Mouse (Mus musculus) adrenal gland, postnatal 10 days (tissue): Measurements from ENCODE around the gene Nubp2. TPM values are rescaled to one million over a fixed set of nuclear protein-coding genes. Genes with fewer than 3 reads are reported as not detected.
A peak's percentile ranks its signal among the peaks of the same experiment; 100 is the strongest.

ENCODE experiments used
- DNase-seq: peaks from one replicate; pipeline ENCODE4 v3.0.0; 2021; ENCODE audit warnings: mixed read lengths
- total RNA-seq, 2 experiments: library from RNA; stranded (reverse); gene quantifications; 2 replicates each; pipeline ENCODE4 v1.2.3; 2021

The Nubp2 gene
- total RNA-seq, 2 experiments from 2014 or later = 42.2 to 43.7 TPM

DNA sequence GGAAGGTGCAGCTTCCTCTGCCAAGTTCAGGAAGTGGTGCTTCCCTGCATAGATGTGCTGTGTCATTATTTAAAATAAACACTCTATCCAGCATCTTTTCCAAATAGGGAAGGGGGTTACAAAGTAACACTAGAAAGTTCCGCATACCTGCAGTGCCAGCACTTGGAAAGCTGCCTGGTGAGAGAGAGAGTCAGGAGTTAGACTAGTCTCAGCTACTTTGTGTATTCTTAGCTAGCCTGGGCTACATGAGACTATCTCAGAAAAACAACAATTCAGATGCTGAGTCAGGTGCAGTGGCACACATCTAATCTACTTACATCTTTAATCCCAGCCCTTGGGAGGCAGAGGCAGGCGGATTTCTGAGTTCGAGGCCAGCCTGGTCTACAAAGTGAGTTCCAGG, 24.4 kb downstream of the Nubp2 start:
- DNase-seq = no peak

DNA sequence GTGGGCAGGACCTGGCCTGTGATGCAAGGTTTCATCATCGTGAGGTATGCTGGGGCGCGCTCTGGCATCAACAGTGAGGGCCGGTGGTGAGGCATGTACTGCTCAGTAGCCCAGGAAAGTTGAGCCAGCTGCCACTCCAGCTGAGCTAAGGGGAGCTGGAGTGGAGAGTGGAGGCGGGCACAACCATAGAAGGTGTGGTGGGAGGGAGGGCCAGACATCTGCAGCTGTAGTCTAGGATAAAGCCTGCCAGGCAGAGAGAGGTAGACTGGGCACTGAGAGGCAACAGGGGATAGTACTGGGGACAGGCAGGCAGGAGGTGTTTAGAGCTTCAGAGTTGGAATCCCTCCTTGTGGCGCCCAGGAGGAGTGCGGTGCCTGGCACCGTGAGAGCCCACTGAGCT, 26.1 kb downstream of the Nubp2 start:
- DNase-seq = no peak

DNA sequence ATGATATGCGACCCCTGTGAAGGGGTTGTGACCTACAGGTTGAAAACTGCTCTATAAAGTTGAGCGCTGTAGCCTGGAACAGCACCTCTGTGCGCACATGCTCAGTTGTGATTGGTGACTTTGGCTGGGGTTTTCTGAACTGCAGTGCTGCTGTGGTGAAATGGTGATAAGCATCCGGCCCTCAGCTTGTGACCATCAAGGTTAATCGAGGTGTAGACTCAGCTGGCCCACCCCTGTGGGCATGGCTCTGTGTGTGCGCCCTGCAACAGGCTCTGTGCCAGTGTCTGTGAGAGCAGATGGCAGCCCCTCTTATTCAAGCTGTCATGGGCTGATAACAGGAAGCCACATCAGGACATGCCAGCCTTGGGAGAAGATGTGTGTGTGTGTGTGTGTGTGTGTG, 27.2 kb downstream of the Nubp2 start:
- DNase-seq = no peak

DNA sequence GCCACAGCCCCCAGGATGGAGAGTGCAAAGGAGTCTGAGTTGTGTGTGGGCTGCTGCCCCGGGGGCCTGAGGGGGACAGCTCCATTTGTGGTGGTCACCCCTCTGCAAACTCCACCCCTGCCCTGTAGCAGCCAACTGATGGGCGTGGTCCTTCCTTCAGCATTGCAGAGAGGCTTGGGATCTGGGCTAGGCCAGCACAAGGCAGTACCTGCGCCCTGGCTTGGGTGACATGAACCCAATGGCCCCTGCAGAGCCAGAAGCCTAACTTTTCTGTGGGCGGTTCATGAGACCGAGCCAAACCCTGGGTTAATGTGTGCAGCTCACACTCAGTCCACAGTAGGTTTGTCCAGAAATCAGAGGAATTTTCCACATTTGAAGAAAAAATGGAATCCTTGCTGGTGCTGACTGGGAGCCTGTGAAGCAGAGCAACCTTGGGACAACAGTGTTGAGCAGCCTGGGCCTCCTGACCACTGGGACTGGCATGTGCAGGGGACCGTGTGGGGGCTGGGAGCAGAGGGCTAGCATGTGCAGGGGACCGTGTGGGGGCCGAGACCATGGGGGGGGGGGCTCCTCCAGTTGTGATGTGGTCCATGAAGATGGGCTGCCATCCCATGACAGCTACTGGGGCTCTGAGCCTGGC, 28.2 kb downstream of the Nubp2 start:
- DNase-seq = no peak

DNA sequence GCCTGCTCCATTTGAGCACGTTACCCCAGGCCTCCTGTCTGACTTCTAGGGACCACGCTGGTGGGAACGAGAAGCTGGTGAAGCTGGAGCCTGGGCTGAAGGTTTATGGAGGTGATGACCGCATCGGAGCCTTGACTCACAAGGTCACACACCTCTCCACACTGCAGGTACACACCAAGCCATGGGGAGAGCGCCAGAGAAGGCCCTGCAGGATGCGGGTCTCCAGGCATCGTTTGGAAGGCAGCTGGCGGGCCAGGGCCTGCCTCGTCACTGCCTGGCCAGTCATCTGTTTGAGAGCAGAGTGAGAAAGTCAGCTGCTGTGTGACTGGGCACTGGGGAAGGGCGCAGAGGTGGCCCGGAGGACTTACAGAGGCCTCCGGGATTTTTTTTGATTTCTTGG, 29.6 kb downstream of the Nubp2 start:
- DNase-seq = no peak

DNA sequence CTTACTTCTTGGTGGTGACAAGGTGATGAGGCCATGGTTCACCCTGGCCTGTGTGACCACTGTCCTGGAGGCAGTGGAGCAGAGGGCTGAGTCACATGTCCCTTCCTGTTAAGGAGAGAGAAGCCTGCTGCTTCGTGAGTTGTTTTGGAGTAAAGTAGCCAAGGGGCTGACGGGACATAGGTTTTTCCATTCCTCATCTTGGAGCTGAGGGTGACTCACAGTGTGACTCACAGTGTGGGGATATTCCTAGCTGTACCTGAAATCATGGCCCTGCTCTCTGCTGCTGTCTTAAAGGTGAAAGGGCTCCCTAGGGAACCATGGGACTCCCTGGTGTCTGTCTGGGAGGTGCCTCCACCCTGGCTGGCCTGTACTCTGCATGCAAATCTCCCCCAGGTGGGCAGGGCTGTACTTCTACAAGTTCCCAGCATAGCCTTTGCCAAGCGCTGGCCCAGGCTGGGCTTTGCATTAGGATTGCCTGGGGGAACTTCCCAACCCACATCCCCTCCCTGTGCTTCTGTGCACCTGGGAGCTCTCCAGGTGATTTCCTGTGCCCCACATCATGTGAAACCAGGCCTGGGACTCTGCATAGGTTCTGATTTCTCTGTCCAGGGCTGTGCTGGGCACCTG, 30.2 kb downstream of the Nubp2 start:
- DNase-seq = no peak

DNA sequence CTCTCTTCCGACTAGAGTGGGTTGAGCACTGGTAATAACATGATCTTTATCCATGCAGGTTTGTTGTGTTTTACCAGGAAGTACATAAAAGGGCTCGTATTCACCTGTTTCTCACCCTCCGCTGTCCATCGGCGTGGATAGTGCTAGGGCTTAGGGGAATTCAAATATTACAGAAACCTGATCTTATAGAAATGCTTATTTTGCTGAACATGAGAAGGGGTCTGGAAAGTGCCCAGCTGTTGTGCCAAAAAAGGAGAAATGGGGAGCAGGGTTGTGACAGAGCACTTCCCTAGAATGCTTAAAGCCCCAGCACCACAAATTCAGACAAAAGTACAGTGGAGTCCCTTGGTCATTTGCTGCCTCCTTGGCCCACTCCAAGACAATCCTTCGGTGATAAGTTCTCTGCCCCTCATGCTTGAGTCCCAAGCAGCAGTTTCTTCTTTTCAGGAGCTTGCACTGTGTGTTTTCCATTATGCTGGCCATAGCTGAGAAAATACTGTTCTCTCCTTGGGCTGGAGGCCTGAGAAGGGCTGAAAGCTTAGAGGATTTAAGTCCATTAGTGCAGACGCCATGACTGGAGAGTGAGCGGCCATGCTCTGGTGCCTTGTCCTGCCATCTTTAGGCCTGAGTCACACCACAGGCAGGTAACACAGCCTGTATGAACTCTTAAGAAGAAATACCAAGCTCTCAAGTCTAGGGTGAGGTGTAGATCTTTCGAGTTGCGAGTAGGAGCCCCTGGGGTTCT, 34.6 kb downstream of the Nubp2 start:
- no peak for DNase-seq

DNA sequence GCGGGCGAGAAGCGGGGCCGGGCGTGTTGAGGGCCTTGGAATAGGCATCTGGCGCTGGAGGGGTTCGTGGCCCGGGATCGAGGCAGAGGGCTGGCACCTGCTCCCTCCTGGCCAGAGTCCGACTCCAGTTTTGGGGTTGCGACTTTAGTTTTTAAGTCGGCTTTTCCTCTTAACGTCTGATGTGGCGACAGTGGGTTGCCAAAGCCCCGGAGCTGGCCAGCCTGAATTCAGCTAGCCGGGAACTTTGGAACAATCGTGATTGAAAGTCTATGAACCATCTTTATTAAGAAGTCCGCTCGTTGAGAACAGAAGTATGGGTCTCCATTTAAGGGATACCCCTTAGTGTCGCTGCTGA, 35.4 kb downstream of the Nubp2 start:
- no peak for DNase-seq

DNA sequence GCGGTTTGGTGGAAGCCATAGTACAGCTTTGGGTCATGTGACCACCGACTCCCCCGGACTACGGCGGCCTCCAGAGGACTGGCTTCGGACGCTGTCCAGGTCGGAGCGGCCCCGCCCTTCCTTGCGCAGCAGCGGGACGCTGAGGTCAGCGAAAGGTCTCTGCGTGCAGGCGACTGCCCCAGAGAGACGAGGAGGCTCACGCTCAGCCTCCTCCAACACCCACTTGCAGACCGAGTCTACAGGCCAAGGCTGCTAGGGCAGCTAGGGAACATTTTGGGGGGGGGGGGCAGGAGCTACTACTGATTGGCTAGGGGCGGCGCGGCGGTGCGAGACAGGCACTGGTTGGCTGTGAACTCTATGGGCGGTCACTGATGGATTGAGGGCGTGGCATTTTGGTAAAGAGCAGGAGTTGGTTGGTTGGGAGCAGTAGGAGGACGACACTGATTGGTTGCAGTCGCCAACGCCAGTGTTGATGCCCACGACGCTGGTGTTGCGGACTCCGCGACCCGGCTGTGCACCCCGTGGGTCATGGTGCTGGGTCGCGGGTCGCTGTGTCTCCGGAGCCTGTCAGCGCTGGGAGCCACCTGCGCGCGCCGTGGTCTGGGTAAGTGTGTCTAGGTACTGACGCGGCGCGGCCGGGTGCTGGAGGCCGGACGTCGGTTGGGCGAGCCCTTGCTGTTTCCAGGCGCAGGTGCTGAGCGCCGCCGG, 35.9 kb downstream of the Nubp2 start, which contains the start of gene Fahd1:
Gene Fahd1, minus strand, starts transcription at position 300 of the 708 bp plus-strand sequence.
- DNase-seq = peak; percentile 94

DNA sequence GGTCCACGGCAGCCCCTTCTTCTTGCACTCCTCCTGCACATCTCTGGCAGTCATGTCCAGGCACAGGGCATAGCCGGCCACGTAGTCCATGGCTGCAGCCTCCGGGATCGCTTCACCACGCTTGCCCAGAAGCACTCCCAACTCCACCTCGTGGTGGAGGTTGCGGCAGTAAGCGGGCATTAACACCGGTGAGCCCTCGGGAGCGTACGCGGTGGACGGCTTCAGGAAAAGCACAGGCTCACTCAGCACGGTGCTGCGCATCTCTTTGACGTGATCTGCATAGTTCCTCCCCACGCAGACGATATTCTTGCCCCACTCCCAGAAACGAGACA, 36.5 kb downstream of the Nubp2 start:
- DNase-seq = no peak

DNA sequence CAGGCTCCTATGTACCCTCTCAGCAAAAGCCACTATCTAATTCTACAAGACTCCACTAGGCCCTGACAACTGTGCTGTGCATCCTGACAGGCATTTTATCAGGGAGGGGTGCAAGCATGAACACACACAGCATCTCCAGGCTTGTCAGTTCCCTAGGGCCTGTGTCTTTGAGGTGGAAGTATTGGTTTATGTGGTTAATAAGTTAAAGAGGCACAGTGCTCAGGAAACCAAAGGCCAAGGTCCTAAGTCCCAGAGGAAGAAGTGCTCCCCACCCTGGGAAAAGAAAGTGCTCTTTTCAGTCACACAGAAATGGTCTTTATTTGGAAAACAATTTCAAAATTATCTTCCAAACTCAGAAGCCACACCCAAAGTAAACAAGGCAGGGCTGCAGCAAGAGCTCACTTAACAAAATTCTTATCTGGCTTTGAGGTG, 37.5 kb downstream of the Nubp2 start:
- DNase-seq = no peak

DNA sequence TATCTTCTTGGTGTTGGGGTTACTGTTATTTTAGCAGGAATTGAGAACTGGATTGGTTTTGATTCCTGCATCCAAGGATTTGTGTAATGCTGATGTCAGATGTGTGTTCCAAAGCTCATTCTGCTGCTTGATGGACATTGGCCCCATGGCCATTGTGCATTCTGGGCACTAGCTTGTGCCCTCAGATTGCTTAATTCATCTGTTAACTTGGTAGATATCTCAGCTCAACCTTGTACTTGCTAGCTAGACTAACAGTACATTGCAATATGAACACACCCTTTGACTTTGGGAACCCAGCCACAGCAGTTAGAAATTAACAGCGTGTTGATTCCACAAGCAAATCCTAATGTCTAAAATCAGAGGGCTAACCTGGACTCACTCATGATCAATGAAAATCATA, 38.8 kb downstream of the Nubp2 start:
- DNase-seq = peak; percentile 11

DNA sequence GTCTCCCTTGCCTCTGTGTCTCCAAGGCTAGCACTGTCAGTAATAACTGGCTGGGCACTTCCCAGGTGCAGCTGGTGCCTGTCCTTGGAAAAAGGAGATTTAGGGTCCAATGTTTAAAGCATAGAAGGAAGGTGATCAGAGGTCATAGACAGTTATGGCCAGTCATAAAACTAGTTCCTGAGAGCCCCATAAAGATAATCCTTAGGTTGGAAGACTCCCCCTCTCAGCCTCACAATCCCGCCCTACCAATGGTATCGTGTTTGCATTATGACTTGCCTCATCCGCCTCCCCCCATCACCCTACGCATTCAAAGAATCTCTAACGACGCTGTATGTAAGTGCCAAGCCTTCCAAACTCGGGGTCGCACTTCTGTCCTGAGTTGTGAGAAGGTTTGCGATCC, 41.6 kb downstream of the Nubp2 start:
- no peak for DNase-seq

DNA sequence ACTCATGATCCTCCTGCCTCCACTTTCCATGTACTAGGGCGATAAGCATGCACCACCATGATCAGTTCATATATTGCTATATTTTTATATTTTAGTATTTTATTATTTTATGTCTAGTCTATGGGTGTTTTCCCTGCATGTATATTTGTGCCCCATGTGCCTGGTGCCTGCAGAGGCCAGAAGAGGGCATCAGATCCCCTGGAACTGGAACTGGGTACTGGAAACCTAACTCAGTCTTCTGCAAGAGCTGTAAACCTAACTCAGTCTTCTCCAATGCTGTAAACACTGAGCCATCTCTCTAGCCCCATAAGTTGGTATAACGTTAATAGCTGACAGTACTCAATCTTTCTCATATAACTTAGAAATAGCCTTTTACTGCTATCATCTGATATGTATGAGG, 43.5 kb downstream of the Nubp2 start:
- DNase-seq = no peak

DNA sequence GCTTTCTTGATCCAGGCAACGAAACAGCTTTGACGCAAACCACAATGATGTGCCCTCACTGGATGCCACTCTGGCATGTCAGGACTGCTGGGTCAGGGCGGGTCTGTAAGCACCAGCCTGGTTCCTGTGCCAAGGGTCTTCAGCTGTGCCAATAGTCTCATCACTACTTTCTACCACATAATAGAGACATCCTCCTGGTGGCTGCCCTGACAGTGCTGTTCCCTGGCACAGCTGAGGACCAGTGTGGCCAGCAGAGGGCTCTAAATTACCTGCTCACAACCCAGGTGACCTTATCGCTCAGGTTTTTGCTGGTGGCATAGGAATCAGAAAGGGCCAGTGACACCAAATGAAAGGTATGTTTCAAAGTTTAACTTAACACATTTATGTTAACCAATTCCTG, 45.0 kb downstream of the Nubp2 start:
- DNase-seq = peak; percentile 22

DNA sequence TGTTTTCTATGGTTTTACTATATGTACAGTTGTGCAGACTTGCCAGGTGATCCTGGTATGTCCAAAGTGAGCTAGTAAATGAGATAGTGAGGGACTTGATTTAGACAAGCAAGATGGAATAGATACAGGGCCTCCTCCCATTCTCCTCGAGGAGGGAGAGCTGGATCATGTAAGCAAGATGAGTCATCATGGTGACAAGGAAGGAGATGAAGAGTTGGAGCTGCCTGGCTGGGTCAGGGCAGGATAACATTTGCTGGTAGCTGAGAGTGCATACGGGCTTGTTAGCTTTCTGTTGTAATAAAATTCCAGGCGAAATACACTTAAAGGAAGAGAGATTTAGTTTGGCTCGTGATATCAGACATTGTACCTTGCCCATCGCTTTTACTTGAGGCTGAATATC, 45.8 kb downstream of the Nubp2 start:
- DNase-seq = no peak

DNA sequence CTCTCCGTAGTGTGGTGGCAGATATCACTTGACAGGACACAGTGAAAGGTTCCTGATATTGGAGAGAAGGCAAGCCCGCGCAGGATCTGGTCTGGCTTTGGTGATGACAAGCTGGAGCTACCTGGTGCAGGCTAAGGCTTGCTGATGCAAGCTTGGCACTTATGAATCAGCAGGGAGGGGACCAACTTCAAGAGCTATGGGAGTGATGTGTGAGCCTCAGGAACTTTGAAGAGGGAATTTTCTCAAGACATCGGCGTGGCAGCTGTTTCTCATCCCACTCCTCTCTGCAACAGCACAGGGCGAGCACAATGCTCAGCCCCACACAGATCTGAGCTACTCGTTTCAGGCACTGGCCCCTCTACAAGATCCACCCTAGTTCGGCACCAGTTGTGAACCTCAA, 46.3 kb downstream of the Nubp2 start, which contains the start of gene Hagh:
Gene Hagh, plus strand, starts transcription at position 302 of the 400 bp plus-strand sequence.
- DNase-seq = no peak

Other genes starting within 250 kb of the Nubp2 start
- gene Slc9a3r2, start 236.0 kb downstream of the Nubp2 start, total RNA-seq = 10 to 100 TPM; 66.9 to 72.8 TPM
- gene Npw, start 227.9 kb downstream of the Nubp2 start, total RNA-seq = not detected
- gene Zfp598, start 216.7 kb downstream of the Nubp2 start, total RNA-seq = 10 to 100 TPM; 38.9 to 42.2 TPM
- 10 to 100 TPM in 1 of 2 experiments, 1 to 10 TPM in 1; 5.8 to 11.7 TPM for gene Syngr3, start 196.4 kb downstream of the Nubp2 start, total RNA-seq
- 10 to 100 TPM; 36.0 to 36.8 TPM for gene Gfer, start 190.2 kb downstream of the Nubp2 start, total RNA-seq
- gene Noxo1, start 190.1 kb downstream of the Nubp2 start, total RNA-seq = 1 to 10 TPM; 4.3 to 6.6 TPM
- 10 to 100 TPM; 39.1 to 39.9 TPM for gene Tbl3, start 178.7 kb downstream of the Nubp2 start, total RNA-seq
- gene Rnf151, start 168.3 kb downstream of the Nubp2 start, total RNA-seq = under 1 TPM in 1 of 2 experiments, not detected in 1; 0.24 TPM
- 100 to 1,000 TPM; 785 to 825 TPM for gene Rps2, start 168.2 kb downstream of the Nubp2 start, total RNA-seq
- gene Ndufb10, start 161.9 kb downstream of the Nubp2 start, total RNA-seq = 100 to 1,000 TPM; 422 to 522 TPM
- 10 to 100 TPM; 12.0 to 51.3 TPM for gene Rpl3l, start 158.5 kb downstream of the Nubp2 start, total RNA-seq
- 10 to 100 TPM; 75.1 to 93.3 TPM for gene Msrb1, start 149.7 kb downstream of the Nubp2 start, total RNA-seq
- 1 to 10 TPM; 1.6 to 2.0 TPM for gene Hs3st6, start 133.4 kb downstream of the Nubp2 start, total RNA-seq
- gene Meiob, start 82.1 kb downstream of the Nubp2 start, total RNA-seq = under 1 TPM; 0.48 to 0.75 TPM
- gene Hagh, start 46.2 kb downstream of the Nubp2 start, total RNA-seq = 100 to 1,000 TPM; 132 to 147 TPM
- 10 to 100 TPM; 43.4 to 52.2 TPM for gene Fahd1, start 36.0 kb downstream of the Nubp2 start, total RNA-seq
- gene Igfals, start 20.4 kb downstream of the Nubp2 start, total RNA-seq = 10 to 100 TPM in 1 of 2 experiments, 1 to 10 TPM in 1; 9.1 to 17.1 TPM
- 10 to 100 TPM; 31.5 to 35.6 TPM for gene Spsb3, start 294 bp upstream of the Nubp2 start, total RNA-seq
- gene Eme2, start 8.7 kb upstream of the Nubp2 start, total RNA-seq = 10 to 100 TPM; 30.2 to 45.4 TPM
- 100 to 1,000 TPM; 123 to 140 TPM for gene Mrps34, start 8.8 kb upstream of the Nubp2 start, total RNA-seq
- gene Nme3, start 10.2 kb upstream of the Nubp2 start, total RNA-seq = 10 to 100 TPM; 43.6 to 51.3 TPM
- 100 to 1,000 TPM in 1 of 2 experiments, 10 to 100 TPM in 1; 63.8 to 110 TPM for gene Mapk8ip3, start 50.6 kb upstream of the Nubp2 start, total RNA-seq
- gene Jpt2, start 74.3 kb upstream of the Nubp2 start, total RNA-seq = 10 to 100 TPM; 38.4 to 44.4 TPM
- 10 to 100 TPM; 18.7 to 20.0 TPM for gene Cramp1l, start 129.4 kb upstream of the Nubp2 start, total RNA-seq
- gene Ift140, start 129.7 kb upstream of the Nubp2 start, total RNA-seq = 10 to 100 TPM; 25.0 to 28.2 TPM
- 10 to 100 TPM; 23.1 to 31.8 TPM for gene Tmem204, start 197.2 kb upstream of the Nubp2 start, total RNA-seq
- gene Telo2, start 229.6 kb upstream of the Nubp2 start, total RNA-seq = 10 to 100 TPM; 17.6 to 30.4 TPM
- gene Ptx4, start 234.4 kb upstream of the Nubp2 start, total RNA-seq = under 1 TPM; 0.18 to 0.69 TPM
- 10 to 100 TPM; 29.8 to 33.3 TPM for gene Clcn7, start 247.0 kb upstream of the Nubp2 start, total RNA-seq